Mouse (Mus musculus) spleen, postnatal 36 days (tissue): ENCODE measurements at regions not wholly inside any gene's neighbourhood (a gene's known extent, or its start where the extent isn't known, plus 50 kb on each side); places are given as distances from the start of the nearest gene placed in this dataset.
"Not testable (repeated sequence)": the region's sequence is repeated elsewhere in the genome, so short reads cannot be mapped to it uniquely, and the experiment has no call there.

Experiments used
- DNase-seq, 2 experiments: peaks; one replicate each; pipeline ENCODE4 v3.0.0; 2022; ENCODE audit warnings: low spot score in 2 of 2, mixed read lengths in 1 of 2

DNA sequence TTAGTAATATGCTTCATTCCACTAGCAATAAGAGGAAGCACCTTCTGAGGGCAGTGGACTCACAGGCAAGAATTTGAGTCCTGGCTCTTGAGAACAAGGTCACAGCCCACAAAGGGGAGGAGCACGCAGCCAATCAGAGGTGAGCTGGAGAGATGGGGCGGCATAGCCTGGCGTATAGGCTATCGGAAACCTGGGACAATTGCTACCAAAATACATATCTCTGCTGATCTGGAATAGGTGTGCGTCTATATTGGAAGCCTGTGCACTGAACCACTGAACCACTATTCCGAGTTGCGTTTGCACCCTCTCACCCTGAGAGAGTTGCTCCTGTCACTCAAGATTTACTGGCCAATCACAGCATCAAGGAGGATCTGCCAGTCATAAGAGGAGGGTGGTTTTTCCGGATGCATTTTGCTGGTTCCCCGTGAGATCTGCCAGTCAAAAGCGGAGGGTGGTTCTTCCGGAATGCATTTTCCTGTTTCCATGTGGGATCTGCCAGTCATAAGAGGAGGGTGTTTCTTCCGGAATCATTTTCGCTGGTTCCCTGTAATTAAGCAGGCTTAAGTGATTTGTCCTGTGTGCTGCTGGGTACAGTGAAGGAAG lies 80.1 kb upstream of the Riok2 start:
- DNase-seq = peak; percentile 87 to 90

DNA sequence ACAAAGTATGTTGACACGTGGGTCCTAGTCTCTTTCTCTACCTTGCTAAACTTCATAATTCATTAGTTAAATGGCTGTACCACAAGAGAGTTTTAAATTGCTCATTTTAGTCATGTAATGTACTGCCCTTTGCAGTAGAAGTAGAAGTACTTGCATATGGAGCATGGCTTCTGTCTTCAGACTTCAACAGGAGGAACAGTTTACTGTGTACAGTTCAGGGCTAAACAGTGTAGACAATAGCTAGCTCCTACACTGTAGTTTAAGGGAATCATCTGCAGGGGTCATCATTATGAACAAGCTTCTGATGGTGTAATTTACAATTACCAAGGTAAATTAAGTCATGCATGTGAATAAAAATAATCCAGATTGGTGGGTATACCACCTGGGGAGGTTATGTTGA lies 79.1 kb upstream of the Riok2 start:
- DNase-seq = not testable (repeated sequence)

DNA sequence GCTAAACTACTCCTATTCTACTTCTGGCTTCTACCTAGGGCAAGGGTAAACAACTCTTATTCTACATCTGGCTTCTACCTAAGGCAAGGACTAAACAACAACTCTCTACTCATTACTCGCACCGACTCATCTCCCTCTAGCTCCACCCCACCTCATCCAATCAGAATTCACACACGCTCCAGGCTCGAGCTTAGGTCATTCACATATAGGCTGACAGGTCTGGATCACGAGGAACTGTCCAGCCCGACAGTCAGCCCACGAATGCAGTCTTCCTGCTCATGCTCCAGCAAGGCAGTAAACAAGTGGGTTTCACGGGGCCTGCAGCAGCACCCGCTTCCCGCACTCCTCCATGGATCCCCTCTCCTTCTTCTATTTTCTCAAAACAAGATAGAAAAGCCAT lies 70.6 kb upstream of the Riok2 start:
- DNase-seq = not testable (repeated sequence)
